In the genomic region with DNA sequence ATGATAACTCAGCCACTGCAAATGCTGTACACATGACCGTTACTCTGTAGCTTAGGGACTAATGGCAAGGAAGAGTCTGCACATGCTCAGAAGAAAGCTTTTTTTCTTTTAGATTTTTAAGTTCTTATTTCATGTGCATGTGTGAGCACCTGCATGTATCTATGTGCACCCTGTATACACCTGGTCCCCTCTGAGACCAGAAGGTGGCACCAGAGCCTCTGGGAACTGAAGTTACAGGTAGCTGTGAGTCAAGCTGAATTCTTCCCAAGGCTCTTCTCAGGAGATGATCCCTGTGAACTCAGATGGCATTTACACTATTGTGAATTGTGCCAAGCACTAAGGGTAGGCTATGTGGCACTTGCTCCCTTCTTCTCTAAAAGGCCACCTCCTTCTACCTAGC, we compare ENCODE assay signal across 1 mouse cellular context.
TF ChIP-seq lines count a peak whose summit lies in the region.

No protein-coding gene starts in this region.

TF ChIP-seq in MEL, 35 proteins besides CTCF, POLR2A, EP300 and RAD21:
- peak; percentile 79 for TF ChIP-seq ZC3H11A (IDR thresholded peaks at IDR 0.05; ENCODE audit: low read depth, low read length)
- no peak for TF ChIP-seq ZKSCAN1 (IDR thresholded peaks at IDR 0.05; ENCODE audit: low read depth, low read length)
- TF ChIP-seq SMC3 (IDR thresholded peaks at IDR 0.05; ENCODE audit: low read depth, low read length), result peak; percentile 79
